Mouse (Mus musculus) forebrain, embryonic 13.5 days (tissue): ENCODE measurements at regions not wholly inside any gene's neighbourhood (a gene's known extent, or its start where the extent isn't known, plus 50 kb on each side); places are given as distances from the start of the nearest gene placed in this dataset.
A peak's percentile ranks its signal among the peaks of the same experiment; 100 is the strongest.

Experiments used
- ATAC-seq: fragments of 200-750 bp; cut with Nextera tagmentation; 2 replicates; pipeline ENCODE4 v1.8.0; 2017
- H3K27ac ChIP-seq: fragments of 300-500 bp; sonication (generic); 2 replicates; pipeline ENCODE4 v1.5.1; 2015; ENCODE audit warnings: inconsistent platforms, mild to moderate bottlenecking, moderate library complexity
- H3K27me3 ChIP-seq: fragments of 300-500 bp; sonication (generic); 2 replicates; pipeline ENCODE4 v1.6.1; 2015; ENCODE audit warnings: mild to moderate bottlenecking, inconsistent platforms
- H3K36me3 ChIP-seq: fragments of 300-500 bp; sonication (generic); 2 replicates; pipeline ENCODE4 v1.6.1; 2015; ENCODE audit warnings: mild to moderate bottlenecking, inconsistent platforms; ENCODE audit not compliant: poor library complexity, severe bottlenecking
- H3K4me1 ChIP-seq: fragments of 300-500 bp; sonication (generic); 2 replicates; pipeline ENCODE4 v1.6.1; 2015; ENCODE audit warnings: inconsistent platforms
- H3K4me2 ChIP-seq: fragments of 300-500 bp; sonication (generic); 2 replicates; pipeline ENCODE4 v1.6.1; 2015; ENCODE audit warnings: inconsistent platforms, mild to moderate bottlenecking, moderate library complexity
- H3K4me3 ChIP-seq: fragments of 300-500 bp; sonication (generic); 2 replicates; pipeline ENCODE4 v1.5.1; 2015; ENCODE audit warnings: mild to moderate bottlenecking, inconsistent platforms
- H3K9ac ChIP-seq: fragments of 300-500 bp; sonication (generic); 2 replicates; pipeline ENCODE4 v1.6.1; 2015; ENCODE audit warnings: mild to moderate bottlenecking, inconsistent platforms
- H3K9me3 ChIP-seq: fragments of 300-500 bp; sonication (generic); replicated peaks from 2 replicates; pipeline ENCODE4 v1.6.1; 2016; ENCODE audit warnings: inconsistent platforms
- whole genome bisulfite sequencing: fragments of 180-500 bp; shearing (Covaris S2); methylation state at CpG from one replicate; pipeline ENCODE4 v1.1.7; 2015; 5-methylcytosine and 5-hydroxymethylcytosine counted together

DNA sequence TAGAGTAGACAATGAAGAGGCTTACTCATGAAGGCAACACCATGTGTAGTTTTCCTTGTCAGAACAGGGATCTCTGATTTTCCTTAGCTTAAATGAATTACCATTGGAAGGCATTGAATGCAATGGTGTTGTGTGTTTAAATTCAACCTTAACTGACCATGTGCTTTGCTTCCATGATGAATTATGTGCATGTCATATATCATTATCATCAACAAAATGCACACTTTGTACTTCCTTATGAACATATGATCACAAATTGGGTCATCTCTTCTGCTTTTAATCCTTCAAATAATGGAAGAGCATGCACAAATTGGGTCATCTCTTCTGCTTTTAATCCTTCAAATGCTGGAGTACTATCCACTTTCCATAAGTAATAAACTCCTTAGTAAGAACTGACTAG lies 180.2 kb upstream of the Ppfia2 start:
- Histone ChIP-seq H3K4me3 (no peak overlapping the region), H3K36me3 (no peaks in the 10 kb centered on the region), H3K4me1 (no peaks in the 10 kb centered on the region), H3K27me3 (no peaks in the 10 kb centered on the region), H3K9me3 (no peaks in the 10 kb centered on the region), H3K27ac (no peak overlapping the region), H3K9ac (no peak overlapping the region), H3K4me2 (no peak overlapping the region)
- no peak for ATAC-seq

DNA sequence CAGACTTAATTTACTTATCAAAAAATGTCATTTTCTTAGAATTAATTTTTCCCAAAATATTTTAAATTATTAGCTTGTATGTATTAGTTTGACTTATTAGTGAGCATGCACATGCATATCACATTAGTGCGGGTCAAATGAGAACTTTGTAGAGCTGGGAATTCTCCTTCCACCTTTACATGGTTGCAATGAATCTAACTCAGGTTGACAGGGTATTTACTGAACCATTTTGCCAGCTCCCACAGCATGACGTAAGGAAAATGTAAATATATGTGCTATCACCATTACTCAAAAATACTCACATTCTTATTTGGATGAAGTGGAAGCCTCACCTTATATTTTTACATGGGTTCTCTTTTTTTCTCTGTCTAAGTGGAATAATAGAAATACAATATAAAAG lies 179.4 kb upstream of the Ppfia2 start:
- no peak overlapping the region for H3K27ac ChIP-seq
- H3K4me1 ChIP-seq, result no peaks in the 10 kb centered on the region
- H3K9ac ChIP-seq, result no peak overlapping the region
- no peaks in the 10 kb centered on the region for H3K36me3 ChIP-seq
- WGBS, result 88% methylated on average over 2 of the region's 2 CpGs
- H3K4me3 ChIP-seq, result no peak overlapping the region
- H3K9me3 ChIP-seq, result no peaks in the 10 kb centered on the region
- H3K27me3 ChIP-seq, result no peaks in the 10 kb centered on the region
- no peak for ATAC-seq
- H3K4me2 ChIP-seq, result no peak overlapping the region

DNA sequence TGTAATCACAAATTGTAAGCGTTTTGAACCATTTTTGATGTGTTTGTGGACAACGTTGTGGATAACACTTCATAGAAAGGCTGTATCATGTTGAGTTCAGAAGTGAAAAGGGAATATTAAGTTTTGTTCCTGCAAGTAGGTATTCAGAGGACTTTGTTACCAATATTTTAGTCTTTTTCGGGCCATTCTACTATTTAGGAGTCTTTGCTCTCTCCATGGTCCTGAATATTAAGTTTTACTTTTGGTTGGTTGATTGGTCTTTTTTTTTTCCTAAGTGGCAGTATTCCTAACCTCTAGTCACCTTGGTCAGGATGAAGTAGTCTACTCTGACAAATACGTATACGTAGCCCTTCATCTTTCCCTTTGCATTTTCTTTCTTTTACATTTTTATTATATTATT lies 174.6 kb upstream of the Ppfia2 start:
- ATAC-seq, result no peak
- H3K4me1 ChIP-seq, result no peaks in the 10 kb centered on the region
- no peak overlapping the region for H3K4me3 ChIP-seq
- H3K27ac ChIP-seq, result no peak overlapping the region
- no peaks in the 10 kb centered on the region for H3K9me3 ChIP-seq
- H3K4me2 ChIP-seq, result no peak overlapping the region
- no peaks in the 10 kb centered on the region for H3K27me3 ChIP-seq
- WGBS, result 84% methylated on average over 5 of the region's 5 CpGs
- H3K36me3 ChIP-seq, result no peaks in the 10 kb centered on the region
- H3K9ac ChIP-seq, result no peak overlapping the region

DNA sequence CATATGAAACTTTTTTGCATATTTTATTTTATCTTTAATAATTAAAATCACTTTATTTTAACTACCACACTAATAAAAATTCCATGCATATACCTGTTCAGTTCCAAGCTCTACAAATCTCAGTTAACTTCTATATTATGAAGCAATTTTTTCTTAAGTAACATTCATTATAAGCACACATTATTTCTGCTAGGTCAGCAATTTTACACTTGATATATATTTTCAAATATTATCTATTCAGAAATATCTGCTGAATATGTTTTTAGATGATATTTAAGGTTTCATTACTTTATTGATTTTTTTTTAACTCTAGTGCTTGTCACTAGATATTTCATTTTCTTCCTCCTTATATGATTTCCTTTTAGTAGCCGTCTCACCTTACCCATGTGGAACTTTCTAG lies 135.0 kb upstream of the Ppfia2 start:
- 96% methylated on average over 1 of the region's 1 CpGs for WGBS
- Histone ChIP-seq H3K36me3 (no peaks in the 10 kb centered on the region), H3K9ac (no peak overlapping the region), H3K4me3 (no peak overlapping the region), H3K4me2 (no peak overlapping the region), H3K27me3 (no peaks in the 10 kb centered on the region), H3K4me1 (no peaks in the 10 kb centered on the region), H3K9me3 (no peaks in the 10 kb centered on the region), H3K27ac (no peak overlapping the region)
- no peak for ATAC-seq

DNA sequence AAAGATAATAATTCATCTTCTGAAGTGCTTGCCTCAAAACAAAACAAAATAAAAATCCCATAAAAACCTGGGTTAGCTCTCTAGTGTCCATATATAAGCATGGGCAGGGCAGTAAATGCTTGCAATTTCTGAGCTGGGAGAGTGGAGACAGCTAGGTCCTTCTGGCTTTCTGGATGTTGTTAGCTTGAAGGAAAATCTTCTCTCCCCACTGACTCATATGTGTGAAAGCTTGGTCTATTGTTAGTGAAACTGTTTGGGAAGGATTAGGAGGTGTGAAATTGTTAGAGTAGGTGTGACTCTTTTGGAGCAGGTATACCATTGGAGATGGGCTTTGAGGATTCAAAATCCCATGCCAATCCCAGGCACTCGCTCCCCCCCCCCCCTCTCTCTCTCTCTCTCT lies 118.5 kb upstream of the Ppfia2 start:
- whole genome bisulfite sequencing, result no CpG with 5 or more reads among the region's 1 CpGs
- H3K36me3 ChIP-seq, result no peaks in the 10 kb centered on the region
- no peak overlapping the region for H3K27ac ChIP-seq
- H3K9ac ChIP-seq, result no peak overlapping the region
- ATAC-seq, result no peak
- H3K27me3 ChIP-seq, result no peaks in the 10 kb centered on the region
- H3K4me3 ChIP-seq, result no peak overlapping the region
- H3K4me2 ChIP-seq, result no peak overlapping the region
- no peaks in the 10 kb centered on the region for H3K4me1 ChIP-seq
- H3K9me3 ChIP-seq, result no peaks in the 10 kb centered on the region

DNA sequence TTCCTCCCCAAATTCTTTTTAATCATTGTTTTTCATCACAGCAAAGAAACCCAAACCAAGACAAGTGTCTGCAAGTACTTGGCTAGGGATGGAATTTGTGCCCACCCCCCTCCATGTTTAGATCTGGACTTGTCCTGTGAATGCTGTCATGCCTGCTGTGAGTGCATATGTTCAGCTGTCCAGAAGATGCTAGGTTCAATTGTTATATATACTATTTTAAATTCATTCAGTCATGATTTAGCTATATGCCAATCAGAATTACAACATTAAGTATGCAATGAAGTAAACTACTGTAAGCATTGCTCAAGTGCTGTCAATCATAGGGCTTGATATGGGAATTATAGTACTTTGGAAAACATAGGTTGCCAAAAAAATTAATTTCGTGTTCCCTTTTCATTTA lies 94.5 kb upstream of the Ppfia2 start:
- peak; percentile 79; the same call in 1 of the 2 replicates for ATAC-seq
- WGBS, result 82% methylated on average over 1 of the region's 1 CpGs
- Histone ChIP-seq H3K36me3 (no peaks in the 10 kb centered on the region), H3K9ac (no peak overlapping the region), H3K27ac (no peak overlapping the region), H3K4me2 (no peak overlapping the region), H3K9me3 (no peaks in the 10 kb centered on the region), H3K4me1 (no peaks in the 10 kb centered on the region), H3K27me3 (no peaks in the 10 kb centered on the region), H3K4me3 (no peak overlapping the region)

DNA sequence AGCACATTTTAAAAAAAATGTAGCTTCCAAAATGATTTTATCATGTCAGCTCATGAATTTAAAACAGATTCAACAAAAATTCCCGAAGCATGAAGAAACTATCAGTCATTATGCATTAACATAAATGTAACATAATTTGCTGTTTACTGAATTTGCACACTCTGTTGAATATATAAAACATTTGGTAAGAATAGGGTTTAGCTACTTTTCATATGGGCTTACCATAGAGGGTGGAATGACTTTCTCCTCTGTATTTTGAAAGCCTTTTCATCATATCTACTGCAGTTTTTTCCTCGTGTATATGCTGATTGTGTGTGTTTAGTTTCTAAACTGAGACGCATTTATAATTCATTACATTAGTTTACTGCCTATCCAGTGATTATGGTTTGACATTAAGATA lies 94.0 kb upstream of the Ppfia2 start:
- no peaks in the 10 kb centered on the region for H3K9me3 ChIP-seq
- no peaks in the 10 kb centered on the region for H3K27me3 ChIP-seq
- H3K4me3 ChIP-seq, result no peak overlapping the region
- no peaks in the 10 kb centered on the region for H3K36me3 ChIP-seq
- H3K27ac ChIP-seq, result no peak overlapping the region
- H3K4me1 ChIP-seq, result no peaks in the 10 kb centered on the region
- no peak overlapping the region for H3K4me2 ChIP-seq
- no peak overlapping the region for H3K9ac ChIP-seq
- ATAC-seq, result peak; percentile 58; the same call in 1 of the 2 replicates
- WGBS, result 80% methylated on average over 3 of the region's 3 CpGs

DNA sequence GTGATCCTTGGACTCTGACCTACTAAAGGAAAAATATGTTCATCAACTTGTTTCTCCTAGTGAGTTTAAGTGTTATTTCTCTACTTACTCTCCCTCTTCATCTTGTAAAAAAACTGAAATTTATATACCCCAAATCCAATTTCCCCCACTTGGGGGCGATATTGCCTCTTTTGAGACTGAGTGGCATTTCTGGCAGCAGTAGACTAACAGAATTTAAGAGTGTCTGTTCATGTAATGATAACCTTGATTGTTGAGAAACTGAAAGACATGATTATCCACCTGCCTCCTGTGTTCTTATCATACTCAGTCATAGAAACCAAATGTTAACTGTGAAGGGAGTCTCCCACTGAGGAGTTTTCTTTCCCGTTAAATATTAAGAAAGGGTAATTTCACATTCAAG lies 89.5 kb upstream of the Ppfia2 start:
- Histone ChIP-seq H3K27me3 (no peaks in the 10 kb centered on the region), H3K36me3 (no peaks in the 10 kb centered on the region), H3K4me1 (no peaks in the 10 kb centered on the region), H3K27ac (no peak overlapping the region), H3K4me2 (no peak overlapping the region), H3K9ac (no peak overlapping the region), H3K9me3 (no peaks in the 10 kb centered on the region), H3K4me3 (no peak overlapping the region)
- WGBS, result 58% methylated on average over 2 of the region's 2 CpGs
- no peak for ATAC-seq

DNA sequence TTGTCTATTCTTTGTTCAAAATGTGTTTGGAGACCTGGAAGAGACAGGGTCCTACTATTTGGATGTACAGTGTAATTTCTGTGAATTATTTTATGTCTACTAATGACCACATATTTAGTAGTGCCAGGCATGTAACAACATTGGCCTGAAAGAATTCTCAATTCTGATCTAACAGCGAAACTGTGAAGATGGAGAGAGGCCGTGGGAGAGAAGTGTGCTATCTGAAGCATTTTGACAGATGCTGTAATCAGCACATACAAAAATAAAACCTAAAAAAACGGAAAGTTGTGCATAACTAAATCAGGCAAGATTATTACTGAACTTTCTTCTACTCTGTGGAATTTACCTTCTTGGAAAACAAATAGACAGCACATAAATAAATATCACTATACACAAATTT lies 61.4 kb upstream of the Ppfia2 start:
- ATAC-seq, result no peak
- 86% methylated on average over 3 of the region's 3 CpGs for WGBS
- Histone ChIP-seq H3K4me3 (no peak overlapping the region), H3K9me3 (no peaks in the 10 kb centered on the region), H3K4me1 (no peaks in the 10 kb centered on the region), H3K4me2 (no peak overlapping the region), H3K27ac (no peak overlapping the region), H3K36me3 (no peaks in the 10 kb centered on the region), H3K27me3 (no peaks in the 10 kb centered on the region), H3K9ac (no peak overlapping the region)

DNA sequence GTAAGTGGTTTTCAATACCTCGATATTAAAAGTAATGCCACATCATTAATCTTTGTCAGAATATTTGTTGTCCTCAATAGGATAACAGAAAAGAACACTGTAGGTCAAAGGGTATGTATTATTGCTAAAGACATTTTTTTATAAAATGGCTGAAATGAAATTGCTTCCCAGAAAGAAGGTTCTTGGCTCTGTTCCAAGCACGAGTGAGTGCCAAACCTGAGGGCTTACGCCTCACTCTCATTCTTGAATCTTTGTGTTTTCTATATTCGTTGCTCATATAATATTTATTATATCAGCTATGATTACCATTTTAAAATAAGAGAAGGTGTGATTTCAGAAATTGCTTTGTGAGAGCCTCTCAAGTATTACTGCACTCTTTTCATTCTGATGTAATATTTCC lies 57.0 kb upstream of the Ppfia2 start:
- ATAC-seq, result no peak
- no peak overlapping the region for H3K4me3 ChIP-seq
- H3K9ac ChIP-seq, result no peak overlapping the region
- H3K27me3 ChIP-seq, result no peaks in the 10 kb centered on the region
- H3K9me3 ChIP-seq, result no peaks in the 10 kb centered on the region
- H3K36me3 ChIP-seq, result no peaks in the 10 kb centered on the region
- H3K27ac ChIP-seq, result no peak overlapping the region
- WGBS, result 72% methylated on average over 4 of the region's 4 CpGs
- H3K4me2 ChIP-seq, result no peak overlapping the region
- no peaks in the 10 kb centered on the region for H3K4me1 ChIP-seq

DNA sequence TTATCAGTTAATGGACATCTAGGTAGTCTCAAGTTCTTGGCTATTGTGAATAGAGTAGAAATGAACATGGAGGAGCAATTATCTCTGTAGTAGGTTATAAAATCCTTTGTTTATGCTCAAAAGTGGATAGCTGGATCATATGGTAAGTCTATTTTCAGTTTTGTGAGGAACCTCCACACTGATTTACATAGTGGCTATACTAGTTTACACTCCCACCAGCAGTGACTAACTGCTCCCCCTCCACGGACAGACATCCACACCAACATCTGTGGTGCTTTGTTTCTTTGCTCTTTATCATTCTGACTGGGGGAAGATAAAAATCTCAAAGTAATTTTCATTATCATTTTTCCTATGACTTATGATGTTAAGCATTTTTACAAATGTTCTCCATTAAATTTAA lies 55.1 kb upstream of the Ppfia2 start:
- Histone ChIP-seq H3K4me3 (no peak overlapping the region), H3K4me2 (no peak overlapping the region), H3K36me3 (no peaks in the 10 kb centered on the region), H3K27me3 (no peaks in the 10 kb centered on the region), H3K9ac (no peak overlapping the region), H3K27ac (no peak overlapping the region), H3K4me1 (no peaks in the 10 kb centered on the region), H3K9me3 (no peaks in the 10 kb centered on the region)
- 90% methylated on average over 1 of the region's 1 CpGs for WGBS
- ATAC-seq, result no peak

DNA sequence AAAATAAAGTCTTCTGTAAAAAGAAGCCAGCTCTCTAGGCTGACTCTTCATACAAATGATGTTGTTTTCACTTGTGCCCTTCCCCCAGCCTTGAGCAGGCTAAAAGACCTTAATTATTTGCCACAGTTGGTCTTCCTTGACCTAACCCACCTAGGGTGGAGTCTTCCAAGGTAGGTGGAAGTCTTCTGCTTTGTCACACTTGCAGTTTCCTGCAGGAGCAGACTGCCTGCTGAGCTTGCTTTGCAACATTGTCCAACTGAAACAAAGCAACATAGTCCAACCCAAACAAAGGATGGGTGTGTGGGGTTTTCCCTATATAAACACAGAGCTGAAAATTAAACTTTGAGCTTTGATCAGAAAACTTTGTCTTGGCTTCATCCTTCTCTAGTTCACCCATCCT lies 53.0 kb upstream of the Ppfia2 start:
- Histone ChIP-seq H3K4me1 (no peaks in the 10 kb centered on the region), H3K4me3 (no peak overlapping the region), H3K27ac (no peak overlapping the region), H3K27me3 (no peaks in the 10 kb centered on the region), H3K4me2 (no peak overlapping the region), H3K9ac (no peak overlapping the region), H3K9me3 (no peaks in the 10 kb centered on the region), H3K36me3 (no peaks in the 10 kb centered on the region)
- no peak for ATAC-seq
